Mouse (Mus musculus) heart, adult 18-20 months (tissue): ENCODE measurements around the gene Bclaf1. TPM values are rescaled to one million over a fixed set of nuclear protein-coding genes. Genes with fewer than 3 reads are reported as not detected.

Experiments
- DNase-seq, 2 experiments: peaks; one replicate each; pipeline ENCODE4 v3.0.0; 2021 to 2022; ENCODE audit warnings: mixed read lengths in 1 of 2
- total RNA-seq, 2 experiments: library from RNA; stranded (reverse); gene quantifications; 2 replicates each; pipeline ENCODE4 v1.2.3; 2021

Bclaf1 gene
- total RNA-seq, 2 experiments from 2014 or later: 38.5 to 55.4 TPM

DNA sequence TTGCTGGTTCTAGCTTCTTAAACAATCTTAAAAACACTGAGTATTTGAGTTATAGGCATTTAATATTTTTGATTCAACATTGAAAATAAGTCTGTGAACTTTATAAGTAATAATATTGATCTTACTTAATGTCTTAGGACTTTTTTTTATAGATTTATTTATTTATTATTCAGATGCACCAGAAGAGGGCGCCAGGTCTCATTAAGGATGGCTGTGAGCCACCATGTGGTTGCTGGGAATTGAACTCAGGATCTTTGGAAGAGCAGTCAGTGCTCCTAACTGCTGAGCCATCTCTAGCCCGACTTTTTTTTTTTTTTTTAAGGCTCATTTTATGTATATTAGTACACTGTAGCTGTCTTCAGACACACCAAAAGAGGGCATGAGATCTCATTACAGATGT lies 2.5 kb downstream of the Bclaf1 start:
- peak in 1 of 2 experiments; percentile 37 for DNase-seq

DNA sequence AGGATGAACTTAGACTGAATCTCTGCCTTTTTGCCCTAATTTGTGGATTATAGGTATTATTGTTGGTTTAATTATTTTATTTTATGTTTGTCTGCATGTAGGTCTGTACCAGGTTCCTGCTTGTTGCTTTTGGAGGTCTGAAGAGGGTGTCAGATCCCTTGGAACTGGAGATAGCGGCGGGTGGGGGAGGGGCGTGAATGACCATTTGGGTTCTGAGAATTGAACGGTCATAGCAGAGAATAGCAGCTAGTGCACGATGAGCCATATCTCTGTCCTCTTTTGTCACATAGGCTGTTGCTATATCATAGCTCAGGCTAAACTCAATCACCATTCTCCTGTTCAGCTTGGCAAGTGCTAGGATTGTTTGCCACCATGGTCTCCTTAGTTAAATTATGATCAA lies 5.2 kb downstream of the Bclaf1 start:
- DNase-seq: peak; percentile 10 to 23

DNA sequence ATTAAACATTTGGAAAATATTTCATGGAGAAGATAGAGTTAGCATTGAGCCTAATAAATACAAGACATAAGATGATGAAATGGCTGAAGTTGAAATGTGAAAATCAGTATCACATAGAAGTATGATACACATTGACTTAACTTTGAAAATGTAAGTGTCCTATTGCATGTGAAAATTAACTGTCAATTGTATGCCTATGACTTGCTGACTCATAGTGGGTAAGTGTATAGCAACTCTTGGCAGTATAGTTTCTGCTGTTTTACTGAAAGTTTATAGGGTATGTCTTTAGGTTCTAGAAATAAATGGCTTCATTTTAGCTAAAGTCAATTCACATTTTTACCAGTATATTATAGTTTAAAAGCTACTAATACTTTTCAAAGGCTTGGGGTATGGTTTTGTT lies 14.0 kb downstream of the Bclaf1 start:
- DNase-seq: no peak

DNA sequence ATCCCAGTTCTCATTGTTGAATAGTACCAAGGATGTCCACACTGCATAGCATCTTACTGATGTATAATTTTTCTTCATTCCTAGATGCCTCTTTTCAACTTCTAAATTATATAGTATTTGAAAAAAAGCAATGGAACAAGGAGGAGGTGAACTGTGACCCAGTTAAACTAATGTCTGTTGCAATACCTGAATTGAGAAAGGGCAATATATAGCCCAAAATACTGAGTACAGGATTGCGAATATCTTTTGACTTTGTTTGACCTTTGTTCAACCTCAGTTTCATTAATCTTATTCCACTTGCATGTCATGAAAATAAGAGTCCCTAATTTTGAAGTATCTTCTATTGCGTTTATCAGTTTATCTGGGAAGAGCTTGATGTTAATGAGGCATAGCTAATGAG lies 19.0 kb downstream of the Bclaf1 start:
- DNase-seq: no peak

DNA sequence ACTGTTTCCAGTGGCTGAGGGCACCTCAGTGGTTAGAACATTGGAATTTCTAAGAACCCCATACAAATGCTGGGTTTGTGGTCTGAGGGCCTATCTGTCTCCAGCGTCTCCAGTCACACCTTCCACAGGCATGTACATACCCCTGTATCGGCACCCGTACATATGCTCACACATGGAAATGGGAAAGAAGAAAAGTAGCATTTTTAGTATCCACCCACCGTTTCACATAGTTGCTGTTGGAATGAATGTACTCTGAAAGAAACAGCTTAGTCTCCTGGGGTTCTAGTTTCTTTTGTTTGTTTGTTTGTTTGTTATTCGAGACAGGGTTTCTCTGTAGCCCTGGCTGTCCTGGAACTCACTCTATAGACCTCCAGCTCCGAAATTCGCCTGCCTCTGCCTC lies 25.6 kb downstream of the Bclaf1 start:
- DNase-seq: no peak

DNA sequence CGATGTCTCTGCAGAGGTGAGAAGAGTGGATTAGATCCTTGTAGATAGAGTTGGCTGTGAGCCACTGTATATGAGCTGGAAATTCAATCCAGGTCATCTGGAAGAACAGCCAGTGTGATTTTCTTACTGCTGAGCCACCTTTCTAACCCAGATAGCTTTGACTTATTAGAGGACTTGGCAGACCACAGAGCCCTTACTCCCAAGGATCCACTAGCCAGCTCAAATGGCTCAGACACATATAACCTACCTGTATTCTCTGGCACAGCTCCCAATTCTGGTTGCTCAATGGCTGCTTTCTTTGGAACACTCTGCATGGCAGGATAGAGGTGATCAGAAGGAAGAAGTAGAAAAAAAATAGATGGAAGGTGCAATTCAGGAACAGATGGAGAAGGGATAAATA lies 33.5 kb downstream of the Bclaf1 start:
- peak; percentile 10 to 22 for DNase-seq

DNA sequence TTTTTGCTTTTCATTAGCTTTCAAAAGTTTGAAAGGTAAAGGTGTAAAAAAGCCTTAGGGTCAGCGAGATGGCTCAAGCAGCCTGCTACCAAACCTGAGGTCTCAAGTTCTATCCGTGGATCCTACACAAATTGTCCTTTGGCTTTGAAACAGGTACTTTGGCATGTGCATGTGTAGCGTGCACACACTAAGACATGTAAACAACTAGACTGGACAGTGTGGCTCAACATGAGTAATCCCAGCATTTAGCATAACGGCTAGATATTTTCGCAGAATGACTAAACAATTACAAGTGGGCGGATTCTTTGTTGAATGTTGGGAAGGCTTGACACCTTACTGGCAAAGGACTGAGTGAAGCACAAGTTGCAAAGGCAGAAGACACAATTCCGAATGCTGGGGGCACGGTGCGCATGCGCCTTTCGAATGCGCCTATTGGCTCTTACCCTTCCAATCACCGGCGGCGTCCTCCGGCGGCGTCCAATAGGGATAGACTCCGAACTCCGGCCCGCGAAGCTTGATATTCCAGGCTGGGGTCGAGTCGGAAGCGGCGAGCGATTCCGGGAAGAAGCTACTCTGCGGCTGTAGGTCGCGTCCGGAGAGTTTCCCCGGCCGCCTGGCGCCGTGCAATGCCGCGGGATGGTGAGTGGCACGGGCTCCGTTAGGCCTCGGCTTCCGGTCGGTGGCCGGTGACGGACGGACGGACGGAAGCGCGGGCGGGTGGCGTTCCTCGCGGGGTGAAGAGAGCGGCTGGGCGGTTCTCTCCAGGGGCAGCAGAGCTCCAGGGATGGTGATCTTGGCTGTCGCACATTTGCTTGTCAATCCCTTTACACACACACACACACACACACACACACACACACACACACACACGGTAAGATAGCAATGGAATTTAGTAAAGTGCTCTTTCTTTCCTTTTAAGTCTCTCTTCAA lies 35.3 kb downstream of the Bclaf1 start, which contains the start of gene Mtfr2:
Gene Mtfr2 (plus strand): TSS at position 486 of the 930 bp plus-strand sequence.
- DNase-seq: peak; percentile 94

DNA sequence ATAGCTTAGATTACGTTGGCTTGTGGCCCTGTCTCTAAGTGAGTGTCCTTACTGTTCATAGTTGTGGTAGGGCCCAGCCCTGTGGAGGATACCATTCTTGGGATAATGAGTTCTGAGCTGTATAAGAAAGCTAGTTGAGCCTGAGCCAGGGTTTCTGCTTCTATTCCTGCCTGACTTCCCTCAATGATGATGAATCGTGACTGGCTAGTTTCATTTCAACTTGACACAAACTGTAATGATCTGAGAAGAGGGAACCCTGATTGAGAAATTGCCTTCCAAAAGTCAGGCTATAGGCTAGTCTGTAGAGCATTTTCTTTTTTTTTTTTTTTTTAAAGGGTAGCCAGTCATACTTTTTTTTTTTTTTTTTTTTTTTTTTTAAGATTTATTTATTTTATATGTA lies 36.6 kb downstream of the Bclaf1 start:
- DNase-seq: no peak

DNA sequence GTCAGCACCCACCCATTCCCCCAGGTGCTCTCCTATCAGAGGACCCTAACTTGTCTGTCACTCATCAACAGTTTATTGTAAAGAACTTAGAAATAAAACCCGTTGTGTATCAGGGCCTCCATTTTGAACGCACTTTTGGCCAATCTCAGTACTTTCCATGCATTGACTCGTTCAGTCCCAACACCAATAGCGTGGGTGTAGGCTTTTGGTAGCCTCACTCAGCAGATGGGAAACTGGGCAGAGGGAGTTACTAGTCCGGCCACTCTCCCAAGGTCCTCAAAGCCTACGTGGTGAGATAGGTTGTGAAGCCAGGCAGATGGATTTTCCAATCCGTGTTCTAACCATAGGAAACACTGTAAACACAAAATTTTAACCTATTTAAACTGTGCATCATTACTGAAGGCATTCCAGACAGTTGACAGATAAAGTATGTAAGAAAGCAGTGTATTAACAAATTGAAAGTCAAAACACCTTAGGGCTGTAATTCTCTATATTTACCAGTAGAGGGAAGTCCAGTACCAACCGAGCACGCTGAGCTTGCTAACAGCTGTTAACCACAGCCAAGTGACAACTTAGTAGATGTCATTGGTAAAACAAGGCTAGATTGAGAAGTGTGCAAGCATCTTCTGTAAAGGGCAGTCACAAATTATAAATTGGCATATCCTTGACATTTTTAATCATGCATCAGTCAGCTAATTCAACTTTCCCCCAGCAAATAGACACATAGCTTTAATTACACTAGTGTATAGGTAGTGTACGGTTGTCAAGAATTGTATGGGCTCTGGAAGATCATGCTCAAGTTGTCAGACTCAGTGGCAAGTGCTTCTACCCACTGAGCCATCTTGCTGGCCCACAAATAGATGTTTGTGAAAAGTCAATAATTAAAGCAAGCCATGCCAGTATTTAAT lies 49.5 kb downstream of the Bclaf1 start:
- DNase-seq: peak; percentile 21 to 27

DNA sequence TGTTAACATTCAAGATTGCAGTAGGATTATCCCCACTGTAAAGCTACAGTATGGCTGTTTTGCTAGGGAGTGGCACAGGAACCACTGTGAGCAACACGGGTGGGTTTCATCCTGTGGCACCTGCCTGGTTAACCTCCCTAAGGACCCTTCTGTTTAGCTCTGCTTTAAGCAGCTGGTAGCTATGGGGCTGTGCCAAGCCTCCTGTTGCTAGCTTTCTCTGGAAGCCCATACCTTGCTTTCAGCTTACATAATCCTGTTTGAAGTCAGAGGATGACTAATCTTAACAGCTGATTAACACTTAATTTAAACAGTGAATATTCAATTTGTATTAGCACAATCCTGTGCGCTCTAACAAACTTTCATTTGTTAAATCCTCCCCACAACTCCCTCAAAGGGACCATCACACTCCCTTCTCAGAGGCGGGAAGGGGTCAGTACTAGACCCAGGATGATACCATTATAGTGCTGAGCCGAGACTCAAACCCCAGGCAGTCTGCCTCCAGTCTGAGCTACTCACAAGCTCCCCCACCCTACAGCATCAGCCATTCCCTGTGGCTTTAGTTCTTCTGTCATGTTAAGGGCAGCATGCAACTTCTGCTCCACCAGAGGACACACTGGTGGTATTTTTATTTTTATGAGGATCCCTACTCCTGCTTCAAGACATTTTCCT lies 50.3 kb downstream of the Bclaf1 start:
- DNase-seq: no peak

DNA sequence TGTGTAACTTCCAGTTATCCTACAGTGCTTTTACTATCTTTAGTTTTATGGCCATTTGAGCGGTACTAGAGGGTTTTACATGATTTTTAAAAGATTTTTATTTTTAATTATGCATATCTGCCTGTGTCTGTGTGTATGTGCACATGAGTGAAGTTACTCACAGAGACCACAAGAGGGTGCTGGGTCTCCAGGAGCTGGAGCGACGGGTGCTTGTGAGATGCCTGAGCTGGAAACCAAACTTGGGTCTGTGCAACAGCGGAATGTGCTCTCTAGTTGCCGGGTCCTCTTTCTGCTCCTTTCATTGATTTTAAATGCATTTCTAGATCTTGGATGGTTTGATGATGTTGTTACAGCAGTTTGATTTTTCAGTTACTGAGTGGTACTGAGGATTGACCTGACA lies 59.8 kb downstream of the Bclaf1 start:
- DNase-seq: no peak

DNA sequence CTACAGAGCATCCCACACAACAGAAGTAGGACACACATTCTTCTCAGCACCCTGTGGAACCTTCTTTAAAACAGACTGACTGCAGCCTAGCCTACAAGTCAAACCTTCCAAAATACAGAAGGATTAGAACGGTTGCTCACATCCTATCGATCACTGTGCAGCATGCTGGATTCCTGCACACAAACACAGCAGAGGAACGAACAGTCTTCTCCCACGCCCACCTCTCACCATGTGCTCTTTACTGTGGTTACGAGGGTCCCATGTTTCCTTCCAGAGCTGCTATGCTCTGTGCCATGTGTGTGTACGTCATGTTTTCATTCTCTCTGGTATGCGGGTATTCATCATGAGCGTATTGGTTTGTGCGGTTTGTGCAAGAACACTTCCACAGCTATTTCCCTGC lies 65.4 kb downstream of the Bclaf1 start:
- no peak for DNase-seq

DNA sequence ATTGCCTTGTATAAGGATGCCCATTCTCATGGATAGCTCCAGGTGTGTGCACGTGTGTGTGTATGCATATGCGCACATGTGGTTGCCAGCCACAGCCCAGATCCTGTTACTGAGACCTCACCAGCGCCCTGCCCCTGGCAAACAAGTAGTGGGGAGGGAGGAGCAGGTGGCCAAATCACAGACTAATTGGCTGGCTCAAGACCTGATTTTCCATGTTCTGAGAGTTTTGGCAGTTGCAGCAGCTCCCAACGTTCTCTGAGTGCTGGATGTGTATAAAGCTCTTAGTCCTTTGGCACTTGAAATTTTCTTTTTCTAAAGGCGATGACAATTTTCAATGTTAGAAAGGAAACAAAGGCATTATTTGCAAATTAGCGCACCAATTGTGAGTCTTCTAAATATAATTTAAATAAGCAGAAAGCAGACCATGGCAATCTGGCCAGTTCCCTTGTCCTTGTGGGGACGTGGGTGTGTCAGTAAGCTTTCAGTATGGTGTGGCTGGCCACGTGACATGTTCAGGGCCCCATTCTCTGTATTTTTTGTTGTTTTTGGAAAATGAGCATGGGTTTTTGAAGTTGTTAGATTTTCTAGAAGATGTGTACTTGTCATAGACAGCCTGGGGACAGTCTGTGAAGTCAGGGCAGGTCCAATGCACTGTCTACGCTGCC lies 66.9 kb downstream of the Bclaf1 start:
- DNase-seq: peak; percentile 65 to 82

DNA sequence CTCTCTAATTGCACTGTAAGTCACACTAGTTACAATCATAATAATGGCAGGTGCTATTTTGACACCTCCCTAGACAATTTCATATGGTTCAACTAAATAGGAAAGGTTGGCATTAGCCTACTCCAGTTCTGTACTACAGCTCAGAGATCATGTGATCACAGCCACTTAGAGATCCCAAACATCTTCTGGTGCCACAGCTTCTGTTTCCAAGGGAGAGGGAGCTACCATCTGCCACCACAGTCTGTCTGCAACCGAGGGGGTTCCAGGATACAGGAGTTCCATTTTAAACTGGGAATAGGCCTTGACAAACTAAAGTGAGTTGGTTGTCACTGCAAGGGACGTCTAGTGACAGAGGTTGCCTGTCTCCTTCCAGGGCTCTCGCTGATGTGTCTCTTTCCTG lies 68.5 kb downstream of the Bclaf1 start:
- DNase-seq: no peak

DNA sequence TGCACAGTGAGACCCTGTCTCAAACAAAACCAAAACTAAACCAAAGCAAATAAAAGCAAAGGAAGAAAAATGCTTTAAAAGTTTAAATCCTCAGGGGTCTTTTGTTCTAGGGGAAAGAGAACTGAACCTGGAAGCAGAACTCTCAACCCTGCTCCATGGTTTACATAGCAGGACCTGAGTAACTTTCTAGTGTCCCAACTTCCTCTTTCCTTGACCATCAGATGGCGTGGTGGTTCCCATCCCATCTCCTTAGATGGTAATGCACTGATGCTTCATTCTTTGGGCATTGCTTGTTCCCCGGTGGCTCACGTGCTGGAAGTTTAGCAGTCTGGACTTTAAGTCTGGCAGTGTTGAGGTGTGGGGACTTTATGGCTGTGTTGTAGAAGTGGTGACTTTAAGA lies 69.1 kb downstream of the Bclaf1 start:
- DNase-seq: no peak

DNA sequence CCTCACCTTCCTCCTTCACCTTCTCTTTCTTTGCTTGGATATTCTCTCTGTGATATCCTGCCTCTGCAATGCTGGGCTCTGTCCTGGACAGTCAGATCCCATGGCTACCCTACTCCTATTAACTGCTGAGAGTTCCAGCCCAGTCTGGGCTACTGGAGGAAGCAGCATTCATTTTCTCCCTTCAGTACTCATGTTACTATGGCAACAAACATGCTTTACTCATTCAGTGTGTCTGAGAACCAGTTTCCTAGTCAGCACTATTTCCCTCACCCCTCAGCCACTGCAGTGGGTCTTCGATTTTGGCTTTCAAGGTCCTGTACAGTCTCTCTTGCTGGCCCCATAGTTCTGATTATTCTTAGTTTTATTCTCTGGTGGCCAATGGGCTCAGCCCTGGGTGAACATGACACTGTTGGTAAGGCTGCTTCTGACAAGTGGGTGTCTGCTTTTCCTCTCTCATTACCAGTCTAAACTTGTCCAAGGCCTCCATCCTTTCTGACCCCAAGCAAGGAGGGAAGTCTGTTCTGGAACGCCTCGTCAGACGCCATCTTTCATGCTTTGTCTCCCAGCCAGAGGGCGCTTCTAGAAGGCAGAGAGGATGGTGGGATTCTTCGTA lies 70.6 kb downstream of the Bclaf1 start:
- DNase-seq: no peak

DNA sequence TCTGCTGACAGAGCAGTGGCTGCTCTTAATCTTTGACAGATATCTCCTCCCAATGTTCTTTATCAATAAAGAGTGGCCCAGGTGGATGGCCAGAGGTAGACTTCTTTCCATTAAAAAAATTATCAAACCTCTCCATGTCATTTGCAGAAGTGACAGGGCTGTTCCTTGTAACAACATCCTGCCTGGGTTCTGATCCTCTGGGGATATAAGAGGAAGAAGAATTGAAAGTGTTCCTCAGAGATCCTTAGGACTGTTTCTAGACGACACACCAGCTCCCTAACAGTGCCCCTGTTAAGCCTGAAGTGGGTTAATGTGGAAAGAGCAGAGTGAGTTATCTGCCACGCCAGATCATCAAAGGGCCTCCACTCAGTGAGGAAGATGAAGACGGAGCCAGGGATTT lies 78.3 kb downstream of the Bclaf1 start:
- DNase-seq: no peak
